Mouse (Mus musculus): ENCODE measurements around the gene Itgb3bp. TPM values are rescaled to one million over a fixed set of nuclear protein-coding genes. Genes with fewer than 3 reads are reported as not detected.

Itgb3bp gene
- polyA plus RNA-seq, 1 experiment from 2014 or later = 36.0 TPM

- Histone ChIP-seq H3K4me1 (ENCODE audit: control insufficient read depth in 2 of 2, insufficient read depth in 2 of 2, low read length in 2 of 2) (no peaks in the 10 kb centered on the region), H3K4me3 (ENCODE audit: control insufficient read depth in 1 of 2, insufficient read depth in 1 of 2, low read depth in 1 of 2, low read length in 2 of 2) (no peak overlapping the region), H3K9ac (ENCODE audit: low read length) (no peak overlapping the region), H3K27me3 (ENCODE audit: control insufficient read depth, insufficient read depth, low read length) (no peaks in the 10 kb centered on the region), H3K9me3 (ENCODE audit: control insufficient read depth, low read length) (no peaks in the 10 kb centered on the region), H3K4me2 (ENCODE audit: low read length) (no peak overlapping the region), H3K27ac (replicated peaks in 1 of 2; ENCODE audit: control insufficient read depth in 1 of 2, insufficient read depth in 1 of 2, low read depth in 2 of 2, low read length in 2 of 2) (no peak overlapping the region), H3K36me3 (ENCODE audit: control insufficient read depth, insufficient read depth, low read length) (peaks cover 82% of the 10 kb centered on the region)
- WGBS = 94% methylated on average over 6 of the region's 6 CpGs
- ATAC-seq (ENCODE audit: insufficient number of reproducible peaks, insufficient read depth, low FRiP score, low read depth) = no peak
These were observed 36.9 kb upstream of the Itgb3bp start for GRCm38 (mm10) chr4:99966555-99966954.

GRCm38 (mm10) chr4:99959308-99959707, 29.7 kb upstream of the Itgb3bp start:
- no peak for ATAC-seq (ENCODE audit: insufficient number of reproducible peaks, insufficient read depth, low FRiP score, low read depth)
- H3K4me2 ChIP-seq (ENCODE audit: low read length) = no peak overlapping the region
- peaks cover 8 to 22% of the 10 kb centered on the region in 2 experiments for H3K4me1 ChIP-seq (ENCODE audit: control insufficient read depth in 2 of 2, insufficient read depth in 2 of 2, low read length in 2 of 2)
- peaks cover 20% of the 10 kb centered on the region for H3K36me3 ChIP-seq (ENCODE audit: control insufficient read depth, insufficient read depth, low read length)
- H3K4me3 ChIP-seq (ENCODE audit: control insufficient read depth in 1 of 2, insufficient read depth in 1 of 2, low read depth in 1 of 2, low read length in 2 of 2) = no peak overlapping the region
- H3K9me3 ChIP-seq (ENCODE audit: control insufficient read depth, low read length) = no peaks in the 10 kb centered on the region
- no peaks in the 10 kb centered on the region for H3K27me3 ChIP-seq (ENCODE audit: control insufficient read depth, insufficient read depth, low read length)
- WGBS = 65% methylated on average over 3 of the region's 3 CpGs
- H3K9ac ChIP-seq (ENCODE audit: low read length) = no peak overlapping the region
- no peak overlapping the region for H3K27ac ChIP-seq (replicated peaks in 1 of 2; ENCODE audit: control insufficient read depth in 1 of 2, insufficient read depth in 1 of 2, low read depth in 2 of 2, low read length in 2 of 2)

GRCm38 (mm10) chr4:99958084-99958815, 28.6 kb upstream of the Itgb3bp start:
- H3K4me3 ChIP-seq (ENCODE audit: control insufficient read depth in 1 of 2, insufficient read depth in 1 of 2, low read depth in 1 of 2, low read length in 2 of 2) = no peak overlapping the region
- H3K4me1 ChIP-seq (ENCODE audit: control insufficient read depth in 2 of 2, insufficient read depth in 2 of 2, low read length in 2 of 2) = peaks cover 8 to 25% of the 10 kb centered on the region in 2 experiments
- ATAC-seq (ENCODE audit: insufficient number of reproducible peaks, insufficient read depth, low FRiP score, low read depth) = no peak
- peaks cover 10% of the 10 kb centered on the region for H3K36me3 ChIP-seq (ENCODE audit: control insufficient read depth, insufficient read depth, low read length)
- H3K27me3 ChIP-seq (ENCODE audit: control insufficient read depth, insufficient read depth, low read length) = no peaks in the 10 kb centered on the region
- H3K27ac ChIP-seq (replicated peaks in 1 of 2; ENCODE audit: control insufficient read depth in 1 of 2, insufficient read depth in 1 of 2, low read depth in 2 of 2, low read length in 2 of 2) = 0 out of 4 replicates have a peak overlapping the region, but pooled peaks of 1 of the 2 experiments have one; percentile 47
- WGBS = 53% methylated on average over 7 of the region's 7 CpGs
- no peak overlapping the region for H3K4me2 ChIP-seq (ENCODE audit: low read length)
- H3K9me3 ChIP-seq (ENCODE audit: control insufficient read depth, low read length) = no peaks in the 10 kb centered on the region
- H3K9ac ChIP-seq (ENCODE audit: low read length) = no peak overlapping the region

DNA sequence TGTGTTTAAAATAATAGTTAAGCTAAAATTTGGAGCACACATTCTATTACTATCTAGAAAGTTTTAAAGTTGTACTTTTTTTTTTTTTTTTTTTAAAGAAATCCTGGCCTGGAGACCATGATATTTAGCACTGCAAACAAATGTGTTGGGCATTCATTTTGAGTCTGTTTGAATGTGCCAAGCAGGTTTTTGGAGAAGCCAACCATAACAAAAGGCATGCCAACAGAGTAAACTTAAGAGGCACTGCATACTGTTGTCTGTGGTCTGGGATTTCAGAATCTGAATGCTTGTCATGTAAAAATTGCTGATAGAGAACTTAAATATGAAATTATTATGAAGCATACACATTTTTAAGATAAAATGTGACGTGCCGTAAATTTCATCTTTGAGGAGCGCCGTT, 27.6 kb upstream of the Itgb3bp start:
- Histone ChIP-seq H3K4me2 (ENCODE audit: low read length) (no peak overlapping the region), H3K4me3 (ENCODE audit: control insufficient read depth in 1 of 2, insufficient read depth in 1 of 2, low read depth in 1 of 2, low read length in 2 of 2) (no peak overlapping the region), H3K27me3 (ENCODE audit: control insufficient read depth, insufficient read depth, low read length) (no peaks in the 10 kb centered on the region), H3K9ac (ENCODE audit: low read length) (no peak overlapping the region), H3K27ac (replicated peaks in 1 of 2; ENCODE audit: control insufficient read depth in 1 of 2, insufficient read depth in 1 of 2, low read depth in 2 of 2, low read length in 2 of 2) (no peak overlapping the region), H3K9me3 (ENCODE audit: control insufficient read depth, low read length) (no peaks in the 10 kb centered on the region), H3K4me1 (ENCODE audit: control insufficient read depth in 2 of 2, insufficient read depth in 2 of 2, low read length in 2 of 2) (peaks cover 8 to 25% of the 10 kb centered on the region in 2 experiments), H3K36me3 (ENCODE audit: control insufficient read depth, insufficient read depth, low read length) (peaks cover 6% of the 10 kb centered on the region)
- ATAC-seq (ENCODE audit: insufficient number of reproducible peaks, insufficient read depth, low FRiP score, low read depth) = no peak
- WGBS = 88% methylated on average over 4 of the region's 4 CpGs

DNA sequence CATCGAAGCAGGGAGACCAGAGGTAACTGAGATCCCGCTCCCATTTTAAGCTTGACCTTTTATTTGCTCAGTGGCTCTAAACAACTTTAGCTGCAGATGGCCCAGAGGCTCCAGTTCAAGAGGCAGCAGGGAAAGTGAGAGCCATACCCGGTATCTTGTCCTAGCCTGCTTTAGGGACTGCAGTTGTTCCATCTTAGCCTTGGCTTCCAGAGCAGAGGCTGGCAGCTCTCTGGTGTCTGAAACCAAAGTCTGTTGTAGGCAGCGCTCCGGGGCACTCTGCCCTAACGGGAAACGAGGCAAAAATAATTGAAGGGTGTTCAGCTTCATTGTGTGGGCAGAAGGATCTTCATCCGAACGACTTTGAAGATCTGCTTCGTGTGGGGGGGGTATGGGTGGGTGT, 25.8 kb upstream of the Itgb3bp start:
- H3K4me1 ChIP-seq (ENCODE audit: control insufficient read depth in 2 of 2, insufficient read depth in 2 of 2, low read length in 2 of 2) = peaks cover 8 to 25% of the 10 kb centered on the region in 2 experiments
- H3K9ac ChIP-seq (ENCODE audit: low read length) = no peak overlapping the region
- no peak overlapping the region for H3K27ac ChIP-seq (replicated peaks in 1 of 2; ENCODE audit: control insufficient read depth in 1 of 2, insufficient read depth in 1 of 2, low read depth in 2 of 2, low read length in 2 of 2)
- WGBS = 82% methylated on average over 10 of the region's 10 CpGs
- H3K27me3 ChIP-seq (ENCODE audit: control insufficient read depth, insufficient read depth, low read length) = no peaks in the 10 kb centered on the region
- no peak overlapping the region for H3K4me3 ChIP-seq (ENCODE audit: control insufficient read depth in 1 of 2, insufficient read depth in 1 of 2, low read depth in 1 of 2, low read length in 2 of 2)
- no peaks in the 10 kb centered on the region for H3K9me3 ChIP-seq (ENCODE audit: control insufficient read depth, low read length)
- H3K36me3 ChIP-seq (ENCODE audit: control insufficient read depth, insufficient read depth, low read length) = peaks cover 5% of the 10 kb centered on the region; the same call in 1 of the 2 replicates
- no peak for ATAC-seq (ENCODE audit: insufficient number of reproducible peaks, insufficient read depth, low FRiP score, low read depth)
- no peak overlapping the region for H3K4me2 ChIP-seq (ENCODE audit: low read length)

DNA sequence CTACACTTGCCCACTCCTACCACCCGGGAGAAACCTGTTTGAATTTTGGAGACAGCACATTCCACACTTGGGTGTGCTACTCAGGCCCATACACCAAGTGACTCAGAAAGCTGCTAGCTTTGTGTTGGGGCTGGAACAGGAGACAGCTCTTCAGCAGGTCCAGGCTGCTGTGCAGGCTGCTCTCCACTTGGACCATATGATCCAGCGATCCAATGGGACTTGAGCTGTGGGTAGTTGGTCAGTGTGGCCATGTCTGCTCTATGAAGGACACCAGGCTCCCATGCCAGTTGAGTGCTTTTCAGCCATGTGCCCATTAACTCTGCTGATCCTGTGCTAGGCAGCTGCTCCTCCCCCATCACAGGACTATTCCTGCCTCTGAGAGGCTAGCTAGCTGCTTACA, 24.3 kb upstream of the Itgb3bp start:
- Histone ChIP-seq H3K4me3 (ENCODE audit: control insufficient read depth in 1 of 2, insufficient read depth in 1 of 2, low read depth in 1 of 2, low read length in 2 of 2) (no peak overlapping the region), H3K9ac (ENCODE audit: low read length) (no peak overlapping the region), H3K36me3 (ENCODE audit: control insufficient read depth, insufficient read depth, low read length) (peaks cover 5% of the 10 kb centered on the region; the same call in 1 of the 2 replicates), H3K4me1 (ENCODE audit: control insufficient read depth in 2 of 2, insufficient read depth in 2 of 2, low read length in 2 of 2) (peaks cover 2 to 15% of the 10 kb centered on the region in 2 experiments; a peak in 3 of 4 replicates), H3K4me2 (ENCODE audit: low read length) (no peak overlapping the region), H3K9me3 (ENCODE audit: control insufficient read depth, low read length) (no peaks in the 10 kb centered on the region), H3K27me3 (ENCODE audit: control insufficient read depth, insufficient read depth, low read length) (no peaks in the 10 kb centered on the region), H3K27ac (replicated peaks in 1 of 2; ENCODE audit: control insufficient read depth in 1 of 2, insufficient read depth in 1 of 2, low read depth in 2 of 2, low read length in 2 of 2) (no peak overlapping the region)
- 79% methylated on average over 2 of the region's 2 CpGs for WGBS
- no peak for ATAC-seq (ENCODE audit: insufficient number of reproducible peaks, insufficient read depth, low FRiP score, low read depth)

DNA sequence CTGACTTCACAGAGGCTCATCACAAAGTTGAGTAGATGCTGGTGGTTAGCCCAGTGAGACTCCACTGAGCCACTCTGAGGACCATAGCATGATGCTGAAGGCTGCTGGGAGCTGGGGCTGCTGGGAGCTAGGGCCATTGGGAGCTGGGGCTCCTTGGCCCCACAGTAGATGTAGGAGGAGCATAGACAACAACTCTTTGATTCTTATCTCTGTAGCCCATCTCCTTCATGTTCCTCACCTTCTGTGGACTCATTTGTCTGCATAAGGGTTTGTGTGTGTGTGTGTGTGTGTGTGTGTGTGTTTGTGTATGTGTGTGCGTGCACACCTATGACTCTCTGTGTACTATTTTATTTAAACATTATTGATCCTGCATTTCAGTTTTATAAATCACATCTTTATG, 18.3 kb upstream of the Itgb3bp start:
- 82% methylated on average over 1 of the region's 1 CpGs for WGBS
- Histone ChIP-seq H3K9me3 (ENCODE audit: control insufficient read depth, low read length) (no peaks in the 10 kb centered on the region), H3K36me3 (ENCODE audit: control insufficient read depth, insufficient read depth, low read length) (peaks cover 5% of the 10 kb centered on the region; the same call in 1 of the 2 replicates), H3K4me3 (ENCODE audit: control insufficient read depth in 1 of 2, insufficient read depth in 1 of 2, low read depth in 1 of 2, low read length in 2 of 2) (no peak overlapping the region), H3K27ac (replicated peaks in 1 of 2; ENCODE audit: control insufficient read depth in 1 of 2, insufficient read depth in 1 of 2, low read depth in 2 of 2, low read length in 2 of 2) (no peak overlapping the region), H3K4me2 (ENCODE audit: low read length) (no peak overlapping the region), H3K9ac (ENCODE audit: low read length) (no peak overlapping the region), H3K27me3 (ENCODE audit: control insufficient read depth, insufficient read depth, low read length) (no peaks in the 10 kb centered on the region), H3K4me1 (ENCODE audit: control insufficient read depth in 2 of 2, insufficient read depth in 2 of 2, low read length in 2 of 2) (no peaks in the 10 kb centered on the region)
- no peak for ATAC-seq (ENCODE audit: insufficient number of reproducible peaks, insufficient read depth, low FRiP score, low read depth)

GRCm38 (mm10) chr4:99947192-99947591, 17.6 kb upstream of the Itgb3bp start:
- no peaks in the 10 kb centered on the region for H3K27me3 ChIP-seq (ENCODE audit: control insufficient read depth, insufficient read depth, low read length)
- H3K36me3 ChIP-seq (ENCODE audit: control insufficient read depth, insufficient read depth, low read length) = peaks cover 5% of the 10 kb centered on the region; the same call in 1 of the 2 replicates
- 67% methylated on average over 1 of the region's 1 CpGs for WGBS
- no peak overlapping the region for H3K4me3 ChIP-seq (ENCODE audit: control insufficient read depth in 1 of 2, insufficient read depth in 1 of 2, low read depth in 1 of 2, low read length in 2 of 2)
- H3K9ac ChIP-seq (ENCODE audit: low read length) = no peak overlapping the region
- H3K4me1 ChIP-seq (ENCODE audit: control insufficient read depth in 2 of 2, insufficient read depth in 2 of 2, low read length in 2 of 2) = peaks cover 2 to 4% of the 10 kb centered on the region in 2 experiments; a peak in 2 of 4 replicates
- H3K27ac ChIP-seq (replicated peaks in 1 of 2; ENCODE audit: control insufficient read depth in 1 of 2, insufficient read depth in 1 of 2, low read depth in 2 of 2, low read length in 2 of 2) = no peak overlapping the region
- no peak overlapping the region for H3K4me2 ChIP-seq (ENCODE audit: low read length)
- ATAC-seq (ENCODE audit: insufficient number of reproducible peaks, insufficient read depth, low FRiP score, low read depth) = no peak
- H3K9me3 ChIP-seq (ENCODE audit: control insufficient read depth, low read length) = no peaks in the 10 kb centered on the region

Measured in heart, embryonic 14.5 days (tissue).